Mouse (Mus musculus): ENCODE measurements around the gene L3mbtl4. TPM values are rescaled to one million over a fixed set of nuclear protein-coding genes. Genes with fewer than 3 reads are reported as not detected.
"Not testable (repeated sequence)": the region's sequence is repeated elsewhere in the genome, so short reads cannot be mapped to it uniquely, and the experiment has no call there.

The L3mbtl4 gene
- total and polyA plus RNA-seq, 2 experiments from 2014 or later, result not detected

DNA sequence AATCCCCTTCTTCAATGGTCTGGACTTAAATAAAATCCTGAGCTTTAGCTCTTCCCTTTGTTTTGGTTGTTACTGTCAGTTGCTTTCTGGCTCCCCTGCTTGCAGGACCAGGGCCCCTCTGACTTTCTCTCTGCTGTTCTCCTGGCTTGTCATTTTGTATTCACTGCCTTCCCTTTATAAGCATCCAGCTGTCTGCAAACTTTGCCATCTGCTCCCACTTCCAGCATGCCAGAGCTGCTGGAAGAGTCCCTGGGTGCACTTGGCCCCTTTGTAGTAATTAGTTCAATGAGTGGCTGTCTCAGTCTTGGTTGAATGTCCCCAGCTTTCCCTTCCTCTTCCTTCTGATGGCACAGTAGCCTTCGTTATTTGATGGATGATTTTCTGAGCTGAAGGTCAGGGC, 132.4 kb downstream of the L3mbtl4 start:
- Histone ChIP-seq H3K4me2 (ENCODE audit: low read depth, low read length) (no peak overlapping the region), H3K4me3 (ENCODE audit: low read depth, low read length) (no peak overlapping the region), H3K9ac (replicated peaks; ENCODE audit: low read depth, low read length) (no peak overlapping the region), H3K27ac (ENCODE audit: low read depth) (no peak overlapping the region), H3K4me1 (ENCODE audit: control insufficient read depth, insufficient read depth) (no peaks in the 10 kb centered on the region), H3K27me3 (ENCODE audit: control insufficient read depth, insufficient read depth, low read length) (no peaks in the 10 kb centered on the region), H3K36me3 (replicated peaks; ENCODE audit: control insufficient read depth, insufficient read depth, low read length) (no peaks in the 10 kb centered on the region), H3K9me3 (replicated peaks; ENCODE audit: control insufficient read depth, low read length) (no peaks in the 10 kb centered on the region)
- 38% methylated on average over 1 of the region's 1 CpGs for WGBS
- ATAC-seq (ENCODE audit: insufficient read depth, low read depth) (no peak), DNase-seq (ENCODE audit: low spot score) (no peak)
- TF ChIP-seq EP300 (IDR thresholded peaks at IDR 0.05; ENCODE audit: low read depth), result no peak
- no peak for TF ChIP-seq CTCF (IDR thresholded peaks at IDR 0.05; ENCODE audit: low read depth)

DNA sequence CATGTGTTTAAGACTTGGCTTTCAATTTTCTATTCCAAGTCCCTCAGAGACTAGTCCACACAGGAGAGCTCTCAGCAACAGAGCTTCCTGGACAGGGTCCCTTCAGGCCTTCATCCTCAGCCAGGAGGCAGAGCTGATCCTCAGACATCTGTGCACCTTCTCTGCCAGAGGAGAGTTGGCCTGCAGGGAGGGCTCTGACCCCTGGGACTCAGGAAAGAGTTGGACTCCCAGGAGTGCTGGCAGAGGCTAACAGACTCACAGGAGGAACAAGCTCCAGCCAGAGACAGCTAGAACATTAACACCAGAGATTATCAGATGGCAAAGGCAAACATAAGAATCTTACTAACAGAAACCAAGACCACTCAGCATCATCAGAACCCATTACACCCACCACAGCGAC, 133.5 kb downstream of the L3mbtl4 start:
- not testable (repeated sequence) for H3K4me2 ChIP-seq (ENCODE audit: low read depth, low read length); ATAC-seq (ENCODE audit: insufficient read depth, low read depth); H3K27ac ChIP-seq (ENCODE audit: low read depth); H3K36me3 ChIP-seq (replicated peaks; ENCODE audit: control insufficient read depth, insufficient read depth, low read length); H3K9me3 ChIP-seq (replicated peaks; ENCODE audit: control insufficient read depth, low read length); H3K4me3 ChIP-seq (ENCODE audit: low read depth, low read length); H3K4me1 ChIP-seq (ENCODE audit: control insufficient read depth, insufficient read depth); H3K9ac ChIP-seq (replicated peaks; ENCODE audit: low read depth, low read length); H3K27me3 ChIP-seq (ENCODE audit: control insufficient read depth, insufficient read depth, low read length); DNase-seq (ENCODE audit: low spot score)
- WGBS, result 37% methylated on average over 1 of the region's 1 CpGs

DNA sequence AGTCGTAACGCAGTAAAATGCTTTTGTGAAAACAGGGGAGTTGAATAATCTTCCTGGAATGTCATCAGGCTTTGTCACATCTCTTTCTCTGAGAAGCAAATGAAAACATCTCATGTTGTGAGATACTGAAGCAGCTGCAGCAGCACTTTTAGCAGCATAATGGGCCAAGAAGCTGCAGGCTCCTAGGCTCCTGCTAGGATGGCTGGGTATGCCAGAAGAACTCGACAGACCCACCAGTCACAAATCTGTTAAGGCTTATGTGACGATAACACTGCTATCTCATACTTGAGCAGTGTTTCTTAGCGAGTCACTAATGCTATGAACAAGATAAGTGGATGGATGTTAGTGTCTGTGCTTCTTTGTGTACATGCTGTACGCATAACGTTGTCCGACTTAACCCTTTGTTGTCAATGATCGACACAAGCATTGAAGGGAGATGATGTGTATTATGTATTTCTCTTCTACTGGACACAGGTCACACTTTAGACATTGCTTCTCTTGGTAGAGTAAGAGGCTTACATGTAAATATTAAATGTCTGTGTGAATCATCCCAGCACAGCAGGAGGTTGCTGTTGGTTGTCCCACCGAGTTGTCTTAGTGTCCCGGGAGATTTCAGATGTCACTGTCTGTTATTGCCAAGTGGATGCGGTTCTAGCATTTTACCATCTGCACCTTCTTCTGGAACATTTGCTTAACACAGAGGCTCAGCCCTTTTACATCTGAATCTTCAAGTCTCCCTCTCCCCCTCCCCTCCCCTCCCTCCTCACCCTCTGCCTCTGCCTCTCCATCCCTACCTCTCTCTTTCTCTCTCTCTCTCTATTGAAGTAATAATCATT, 149.3 kb downstream of the L3mbtl4 start:
- 48% methylated on average over 12 of the region's 12 CpGs for WGBS
- no peak for ATAC-seq (ENCODE audit: insufficient read depth, low read depth)

DNA sequence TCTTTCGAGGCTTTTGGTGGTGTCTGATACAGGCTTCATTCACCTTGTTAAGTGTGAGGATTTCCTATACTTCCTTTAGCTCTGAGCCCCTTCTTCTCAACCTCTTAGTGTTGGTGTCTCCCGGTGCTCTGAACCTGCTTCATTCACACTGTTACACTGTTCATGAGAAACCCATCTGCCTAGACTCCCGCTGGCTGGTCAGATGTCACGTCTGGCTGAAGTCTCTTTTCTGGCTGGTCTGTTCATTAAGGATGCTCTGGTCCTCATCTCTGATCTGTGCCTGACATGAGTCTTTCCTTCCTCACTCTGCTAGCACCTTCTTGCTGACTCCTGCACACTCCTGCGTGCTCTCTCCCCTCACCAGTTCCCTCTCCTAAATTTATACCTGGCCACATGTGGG, 160.0 kb downstream of the L3mbtl4 start:
- no peak overlapping the region for H3K9ac ChIP-seq (replicated peaks; ENCODE audit: low read depth, low read length)
- WGBS, result 54% methylated on average over 5 of the region's 5 CpGs
- no peaks in the 10 kb centered on the region for H3K4me1 ChIP-seq (ENCODE audit: control insufficient read depth, insufficient read depth)
- no peak for ATAC-seq (ENCODE audit: insufficient read depth, low read depth)
- no peaks in the 10 kb centered on the region for H3K9me3 ChIP-seq (replicated peaks; ENCODE audit: control insufficient read depth, low read length)
- no peak for TF ChIP-seq EP300 (IDR thresholded peaks at IDR 0.05; ENCODE audit: low read depth)
- no peak for TF ChIP-seq CTCF (IDR thresholded peaks at IDR 0.05; ENCODE audit: low read depth)
- no peak overlapping the region for H3K4me2 ChIP-seq (ENCODE audit: low read depth, low read length)
- no peak overlapping the region for H3K4me3 ChIP-seq (ENCODE audit: low read depth, low read length)
- no peaks in the 10 kb centered on the region for H3K27me3 ChIP-seq (ENCODE audit: control insufficient read depth, insufficient read depth, low read length)
- H3K27ac ChIP-seq (ENCODE audit: low read depth), result no peak overlapping the region
- H3K36me3 ChIP-seq (replicated peaks; ENCODE audit: control insufficient read depth, insufficient read depth, low read length), result no peaks in the 10 kb centered on the region
- no peak for DNase-seq (ENCODE audit: low spot score)

More for the DNA sequence above, 149.3 kb downstream of the L3mbtl4 start:
- Histone ChIP-seq H3K27me3 (ENCODE audit: control insufficient read depth, insufficient read depth, low read length) (no peaks in the 10 kb centered on the region), H3K4me2 (ENCODE audit: low read depth, low read length) (no peak overlapping the region), H3K4me1 (ENCODE audit: control insufficient read depth, insufficient read depth) (no peaks in the 10 kb centered on the region), H3K27ac (ENCODE audit: low read depth) (no peak overlapping the region), H3K36me3 (replicated peaks; ENCODE audit: control insufficient read depth, insufficient read depth, low read length) (no peaks in the 10 kb centered on the region), H3K9ac (replicated peaks; ENCODE audit: low read depth, low read length) (no peak overlapping the region), H3K9me3 (replicated peaks; ENCODE audit: control insufficient read depth, low read length) (no peaks in the 10 kb centered on the region), H3K4me3 (ENCODE audit: low read depth, low read length) (no peak overlapping the region)
- no peak for DNase-seq (ENCODE audit: low spot score)
- no peak for TF ChIP-seq EP300 (IDR thresholded peaks at IDR 0.05; ENCODE audit: low read depth)
- TF ChIP-seq CTCF (IDR thresholded peaks at IDR 0.05; ENCODE audit: low read depth), result no peak

DNA sequence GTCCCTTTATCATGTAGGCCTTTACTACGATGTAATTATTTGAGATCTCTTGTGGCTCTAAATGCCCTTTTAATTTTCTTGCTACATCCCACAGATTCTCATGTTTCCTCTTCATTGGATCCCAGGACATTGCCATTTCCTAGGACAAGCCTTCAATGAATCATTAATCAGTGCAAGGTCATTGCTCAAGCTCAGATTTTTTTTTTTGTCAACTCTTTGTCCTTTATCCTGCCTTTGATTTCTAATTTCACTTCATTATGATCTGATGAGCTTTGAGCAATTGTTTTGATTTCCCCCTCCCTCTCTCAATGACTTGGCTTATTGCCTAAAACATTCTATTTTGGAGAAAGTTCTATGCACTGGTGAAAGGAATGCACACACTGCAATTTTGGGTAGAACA, 177.3 kb downstream of the L3mbtl4 start:
- no peak for DNase-seq (ENCODE audit: low spot score)
- H3K27ac ChIP-seq (ENCODE audit: low read depth), result no peak overlapping the region
- 71% methylated on average over 1 of the region's 1 CpGs for WGBS
- H3K4me1 ChIP-seq (ENCODE audit: control insufficient read depth, insufficient read depth), result no peaks in the 10 kb centered on the region
- H3K36me3 ChIP-seq (replicated peaks; ENCODE audit: control insufficient read depth, insufficient read depth, low read length), result no peaks in the 10 kb centered on the region
- no peak overlapping the region for H3K9ac ChIP-seq (replicated peaks; ENCODE audit: low read depth, low read length)
- no peak for ATAC-seq (ENCODE audit: insufficient read depth, low read depth)
- H3K9me3 ChIP-seq (replicated peaks; ENCODE audit: control insufficient read depth, low read length), result no peaks in the 10 kb centered on the region
- H3K27me3 ChIP-seq (ENCODE audit: control insufficient read depth, insufficient read depth, low read length), result no peaks in the 10 kb centered on the region
- no peak for TF ChIP-seq CTCF (IDR thresholded peaks at IDR 0.05; ENCODE audit: low read depth)
- no peak for TF ChIP-seq EP300 (IDR thresholded peaks at IDR 0.05; ENCODE audit: low read depth)
- H3K4me3 ChIP-seq (ENCODE audit: low read depth, low read length), result no peak overlapping the region
- H3K4me2 ChIP-seq (ENCODE audit: low read depth, low read length), result no peak overlapping the region

DNA sequence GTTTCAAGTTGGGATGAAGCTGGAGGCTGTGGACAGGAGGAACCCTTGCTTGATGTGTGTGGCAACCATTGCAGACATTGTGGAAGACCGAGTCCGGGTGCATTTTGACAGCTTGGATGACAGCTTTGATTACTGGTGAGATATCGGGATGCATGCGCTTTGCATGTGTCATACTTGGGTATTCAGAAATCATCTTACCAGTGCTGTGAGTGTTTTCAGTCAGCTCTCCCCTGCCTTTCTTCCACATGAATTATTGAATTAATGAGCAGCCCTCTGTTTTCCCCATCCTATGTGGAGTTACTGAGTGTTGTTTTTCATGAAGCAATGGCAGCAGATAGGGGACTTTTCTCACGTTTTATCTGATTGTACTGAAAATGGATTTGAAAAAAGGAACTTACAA, 187.9 kb downstream of the L3mbtl4 start:
- Histone ChIP-seq H3K4me1 (ENCODE audit: control insufficient read depth, insufficient read depth) (no peaks in the 10 kb centered on the region), H3K4me3 (ENCODE audit: low read depth, low read length) (no peak overlapping the region), H3K9ac (replicated peaks; ENCODE audit: low read depth, low read length) (no peak overlapping the region), H3K4me2 (ENCODE audit: low read depth, low read length) (no peak overlapping the region), H3K27ac (ENCODE audit: low read depth) (no peak overlapping the region), H3K36me3 (replicated peaks; ENCODE audit: control insufficient read depth, insufficient read depth, low read length) (no peaks in the 10 kb centered on the region), H3K27me3 (ENCODE audit: control insufficient read depth, insufficient read depth, low read length) (no peaks in the 10 kb centered on the region), H3K9me3 (replicated peaks; ENCODE audit: control insufficient read depth, low read length) (no peaks in the 10 kb centered on the region)
- ATAC-seq (ENCODE audit: insufficient read depth, low read depth), result no peak
- WGBS, result 71% methylated on average over 5 of the region's 5 CpGs
- TF ChIP-seq EP300 (IDR thresholded peaks at IDR 0.05; ENCODE audit: low read depth) (no peak), CTCF (IDR thresholded peaks at IDR 0.05; ENCODE audit: low read depth) (no peak)
- DNase-seq (ENCODE audit: low spot score), result no peak

All from heart, postnatal 0 days (tissue).